Mouse (Mus musculus) forebrain, embryonic 14.5 days (tissue): Measurements from ENCODE around the gene Six2. TPM values are rescaled to one million over a fixed set of nuclear protein-coding genes. Genes with fewer than 3 reads are reported as not detected.
"Not testable (repeated sequence)": the region's sequence is repeated elsewhere in the genome, so short reads cannot be mapped to it uniquely, and the experiment has no call there.

Experiments used
- ATAC-seq: fragments of 200-750 bp; cut with Nextera tagmentation; 2 replicates; pipeline ENCODE4 v1.8.0; 2017; ENCODE audit warnings: mild to moderate bottlenecking, moderate library complexity
- DNase-seq: peaks from one replicate; pipeline ENCODE4 v3.0.0-alpha.2; 2015; ENCODE audit warnings: low spot score
- H3K27ac ChIP-seq: fragments of 300-500 bp; sonication (generic); 2 replicates; pipeline ENCODE4 v1.5.1; 2014; ENCODE audit warnings: low read depth, mild to moderate bottlenecking, control low read depth, low read length, moderate library complexity
- H3K27me3 ChIP-seq: fragments of 300-500 bp; sonication (generic); replicated peaks from 2 replicates; pipeline ENCODE4 v1.6.1; 2014; ENCODE audit warnings: low read length, control low read depth, mixed read lengths; ENCODE audit not compliant: control insufficient read depth, insufficient read depth
- H3K36me3 ChIP-seq: fragments of 300-500 bp; sonication (generic); 2 replicates; pipeline ENCODE4 v1.6.1; 2014; ENCODE audit warnings: low read length, control low read depth; ENCODE audit not compliant: control insufficient read depth, insufficient read depth
- H3K4me1 ChIP-seq: fragments of 300-500 bp; sonication (generic); 2 replicates; pipeline ENCODE4 v1.6.1; 2014; ENCODE audit warnings: antibody characterized with exemption, low read length, control low read depth; ENCODE audit not compliant: control insufficient read depth, insufficient read depth
- H3K4me2 ChIP-seq: fragments of 300-500 bp; sonication (generic); 2 replicates; pipeline ENCODE4 v1.6.1; 2014; ENCODE audit warnings: mild to moderate bottlenecking, control low read depth, low read length
- H3K4me3 ChIP-seq: fragments of 300-500 bp; sonication (generic); 2 replicates; pipeline ENCODE4 v1.5.1; 2014; ENCODE audit warnings: low read depth, low read length, control low read depth
- H3K9ac ChIP-seq: fragments of 300-500 bp; sonication (generic); 2 replicates; pipeline ENCODE4 v1.6.1; 2014; ENCODE audit warnings: mild to moderate bottlenecking, low read length, control low read depth, moderate library complexity
- H3K9me3 ChIP-seq: fragments of 300-500 bp; sonication (generic); replicated peaks from 2 replicates; pipeline ENCODE4 v1.6.1; 2016; ENCODE audit warnings: low read length, control low read depth, mixed read lengths; ENCODE audit not compliant: control insufficient read depth
- WGBS: fragments of 180-500 bp; shearing (Covaris S2); extraction: QIAGEN DNeasy Blood & Tissue Kit; methylation state at CpG from one replicate; pipeline ENCODE4 v1.1.7; 2014; 5-methylcytosine and 5-hydroxymethylcytosine counted together
- polyA plus RNA-seq: library from polyadenylated mRNA; unstranded; fragments of >200 nt; fragmentation: Nextera tagmentation; extraction: Ambion mirVana; gene quantifications from 2 replicates; pipeline ENCODE4 v1.2.1, GENCODE M21; 2014

Six2 gene
- polyA plus RNA-seq, 1 experiment from 2014 or later: 0.23 TPM

GRCm38 (mm10) chr17:85686476-85687420, 1.3 kb downstream of the Six2 start:
- no peak overlapping the region for H3K27ac ChIP-seq
- H3K4me3 ChIP-seq: peak overlapping the region; percentile 30
- no peaks in the 10 kb centered on the region for H3K9me3 ChIP-seq
- 1% methylated on average over 42 of the region's 42 CpGs for WGBS
- no peaks in the 10 kb centered on the region for H3K36me3 ChIP-seq
- H3K4me1 ChIP-seq: peaks cover 7% of the 10 kb centered on the region; the same call in 1 of the 2 replicates
- no peak overlapping the region for H3K9ac ChIP-seq
- ATAC-seq (no peak), DNase-seq (no peak)
- peak overlapping the region; percentile 68 for H3K4me2 ChIP-seq
- peaks cover 87% of the 10 kb centered on the region for H3K27me3 ChIP-seq

GRCm38 (mm10) chr17:85685689-85686281, 2.3 kb downstream of the Six2 start:
- H3K4me3 ChIP-seq: no peak overlapping the region
- peaks cover 7% of the 10 kb centered on the region; the same call in 1 of the 2 replicates for H3K4me1 ChIP-seq
- no peak overlapping the region for H3K27ac ChIP-seq
- DNase-seq (no peak), ATAC-seq (no peak)
- no peak overlapping the region for H3K9ac ChIP-seq
- no peaks in the 10 kb centered on the region for H3K9me3 ChIP-seq
- H3K36me3 ChIP-seq: no peaks in the 10 kb centered on the region
- WGBS: 5% methylated on average over 11 of the region's 11 CpGs
- no peak overlapping the region for H3K4me2 ChIP-seq
- H3K27me3 ChIP-seq: peaks cover 88% of the 10 kb centered on the region

GRCm38 (mm10) chr17:85684841-85685688, 3.0 kb downstream of the Six2 start:
- no peak overlapping the region for H3K27ac ChIP-seq
- DNase-seq (no peak), ATAC-seq (no peak)
- H3K4me3 ChIP-seq: no peak overlapping the region
- peaks cover 88% of the 10 kb centered on the region for H3K27me3 ChIP-seq
- no peaks in the 10 kb centered on the region for H3K9me3 ChIP-seq
- H3K36me3 ChIP-seq: no peaks in the 10 kb centered on the region
- 1% methylated on average over 46 of the region's 46 CpGs for WGBS
- H3K4me2 ChIP-seq: no peak overlapping the region
- no peak overlapping the region for H3K9ac ChIP-seq
- peaks cover 7% of the 10 kb centered on the region; the same call in 1 of the 2 replicates for H3K4me1 ChIP-seq

GRCm38 (mm10) chr17:85684436-85684835, 3.6 kb downstream of the Six2 start:
- not testable (repeated sequence) for H3K27ac ChIP-seq, H3K4me1 ChIP-seq, H3K9me3 ChIP-seq, H3K9ac ChIP-seq, ATAC-seq, H3K4me2 ChIP-seq, DNase-seq, H3K4me3 ChIP-seq, H3K36me3 ChIP-seq
- H3K27me3 ChIP-seq: peaks cover 87% of the 10 kb centered on the region
- WGBS: 3% methylated on average over 6 of the region's 6 CpGs

GRCm38 (mm10) chr17:85683984-85684307, 4.1 kb downstream of the Six2 start:
- no peak for DNase-seq
- under 1% methylated on average over 17 of the region's 17 CpGs for WGBS
- H3K4me2 ChIP-seq: no peak overlapping the region

GRCm38 (mm10) chr17:85683111-85683983, 4.7 kb downstream of the Six2 start:
- H3K4me1 ChIP-seq: peaks cover 7% of the 10 kb centered on the region; the same call in 1 of the 2 replicates
- H3K27me3 ChIP-seq: peaks cover 89% of the 10 kb centered on the region
- H3K4me3 ChIP-seq: no peak overlapping the region
- DNase-seq (no peak), ATAC-seq (no peak)
- 3% methylated on average over 25 of the region's 25 CpGs for WGBS
- H3K4me2 ChIP-seq: no peak overlapping the region
- no peak overlapping the region for H3K9ac ChIP-seq
- H3K27ac ChIP-seq: no peak overlapping the region
- no peaks in the 10 kb centered on the region for H3K9me3 ChIP-seq
- no peaks in the 10 kb centered on the region for H3K36me3 ChIP-seq

More at GRCm38 (mm10) chr17:85683984-85684307, 4.1 kb downstream of the Six2 start:
- Histone ChIP-seq H3K4me1 (peaks cover 7% of the 10 kb centered on the region; the same call in 1 of the 2 replicates), H3K36me3 (no peaks in the 10 kb centered on the region), H3K4me3 (no peak overlapping the region), H3K9ac (no peak overlapping the region), H3K9me3 (no peaks in the 10 kb centered on the region), H3K27me3 (peaks cover 87% of the 10 kb centered on the region), H3K27ac (no peak overlapping the region)
- no peak for ATAC-seq

GRCm38 (mm10) chr17:85682181-85682710, 5.8 kb downstream of the Six2 start:
- peaks cover 85% of the 10 kb centered on the region for H3K27me3 ChIP-seq
- WGBS: 5% methylated on average over 7 of the region's 7 CpGs
- no peak for DNase-seq
- H3K4me3 ChIP-seq: no peak overlapping the region
- peaks cover under 1% of the 10 kb centered on the region; the same call in 1 of the 2 replicates for H3K4me1 ChIP-seq
- no peaks in the 10 kb centered on the region for H3K36me3 ChIP-seq
- H3K9ac ChIP-seq: no peak overlapping the region
- H3K9me3 ChIP-seq: no peaks in the 10 kb centered on the region
- H3K27ac ChIP-seq: no peak overlapping the region
- no peak for ATAC-seq
- H3K4me2 ChIP-seq: no peak overlapping the region

GRCm38 (mm10) chr17:85681741-85682140, 6.3 kb downstream of the Six2 start:
- Histone ChIP-seq H3K36me3 (no peaks in the 10 kb centered on the region), H3K9me3 (no peaks in the 10 kb centered on the region), H3K9ac (no peak overlapping the region), H3K4me1 (no peaks in the 10 kb centered on the region), H3K27ac (no peak overlapping the region), H3K4me3 (no peak overlapping the region), H3K27me3 (peaks cover 80% of the 10 kb centered on the region), H3K4me2 (no peak overlapping the region)
- no peak for ATAC-seq
- no peak for DNase-seq
- WGBS: 4% methylated on average over 6 of the region's 6 CpGs
